Mouse (Mus musculus) CH12.LX (cell line): ENCODE results near the gene Rnf146. TPM values are rescaled to one million over a fixed set of nuclear protein-coding genes. Genes with fewer than 3 reads are reported as not detected.

Experiments used
- DNase-seq: peaks from one replicate; pipeline ENCODE4 v3.0.0-alpha.2; 2013; ENCODE audit errors: extremely low read depth
- H3K27ac ChIP-seq: 2 replicates; pipeline ENCODE4 v1.5.1; 2012; ENCODE audit warnings: low read depth, mild to moderate bottlenecking, control low read depth, moderate library complexity; ENCODE audit not compliant: insufficient read depth
- H3K27me3 ChIP-seq: replicated peaks from 2 replicates; pipeline ENCODE3; 2012; ENCODE audit warnings: inconsistent platforms
- H3K36me3 ChIP-seq, 2 experiments: replicated peaks in 1 of 2; 2 replicates each; pipeline versions ENCODE3 to v1.6.1; 2012; ENCODE audit warnings: inconsistent platforms in 1 of 2, low read length in 1 of 2, mild to moderate bottlenecking in 1 of 2, mixed read lengths in 1 of 2, moderate library complexity in 1 of 2; ENCODE audit not compliant: control insufficient read depth in 1 of 2, insufficient read depth in 1 of 2
- H3K4me1 ChIP-seq, 2 experiments: 2 replicates each; pipeline ENCODE4 v1.6.1; 2012; ENCODE audit warnings: inconsistent platforms in 1 of 2, moderate library complexity in 1 of 2; ENCODE audit not compliant: insufficient read depth in 2 of 2, control insufficient read depth in 1 of 2
- H3K4me2 ChIP-seq: 2 replicates; pipeline ENCODE4 v1.6.1; 2012; ENCODE audit warnings: low read depth, mild to moderate bottlenecking, control low read depth; ENCODE audit not compliant: poor library complexity, insufficient read depth, severe bottlenecking
- H3K4me3 ChIP-seq, 3 experiments: fragments of 150-350 bp in 1 of 3; sonication (generic) in 1 of 3; replicated peaks in 1 of 3; 2 replicates each; pipeline versions ENCODE3 to v1.5.1; 2011 to 2012; ENCODE audit warnings: low read depth in 2 of 3, low read length in 2 of 3, mild to moderate bottlenecking in 2 of 3, moderate library complexity in 2 of 3, control low read depth in 1 of 3, improper control_type of control experiment in 1 of 3, inconsistent platforms in 1 of 3, mixed read lengths in 1 of 3; ENCODE audit not compliant: poor library complexity in 1 of 3
- H3K79me2 ChIP-seq: replicated peaks from 2 replicates; pipeline ENCODE4 v1.6.1; 2012; ENCODE audit warnings: mild to moderate bottlenecking, moderate library complexity; ENCODE audit not compliant: control insufficient read depth, poor library complexity, insufficient read depth, severe bottlenecking; ENCODE audit errors: extremely low read depth
- H3K9ac ChIP-seq: 2 replicates; pipeline ENCODE4 v1.6.1; 2012; ENCODE audit warnings: low read depth, mild to moderate bottlenecking, control low read depth, moderate library complexity; ENCODE audit not compliant: insufficient read depth
- H3K9me3 ChIP-seq: replicated peaks from 2 replicates; pipeline ENCODE3; 2012; ENCODE audit warnings: low read length, inconsistent platforms, mixed read lengths
- BHLHE40 ChIP-seq: IDR thresholded peaks from 2 replicates; pipeline ENCODE4 v1.6.1; 2011; ENCODE audit warnings: mild to moderate bottlenecking, low read depth, low read length, improper control_type of control experiment
- CHD1 ChIP-seq: IDR thresholded peaks from 2 replicates; pipeline ENCODE4 v1.6.1; 2012; ENCODE audit warnings: low read depth, low read length, improper control_type of control experiment, inconsistent platforms
- CHD2 ChIP-seq: IDR thresholded peaks from 2 replicates; pipeline ENCODE4 v1.6.1; 2011; ENCODE audit warnings: low read length, improper control_type of control experiment
- CTCF ChIP-seq, 2 experiments: IDR thresholded peaks in 1 of 2; conservative IDR thresholded peaks in 1 of 2; 2 replicates each; pipeline ENCODE4 v1.5.1; 2011 to 2012; ENCODE audit warnings: low read depth in 2 of 2, low read length in 2 of 2, improper control_type of control experiment in 1 of 2, inconsistent platforms in 1 of 2, mild to moderate bottlenecking in 1 of 2, moderate library complexity in 1 of 2
- E2F4 ChIP-seq: IDR thresholded peaks from 2 replicates; pipeline ENCODE4 v1.6.1; 2011; ENCODE audit warnings: low read depth, low read length, improper control_type of control experiment; ENCODE audit not compliant: insufficient replicate concordance
- ELF1 ChIP-seq: IDR thresholded peaks from 2 replicates; pipeline ENCODE4 v1.6.1; 2014; ENCODE audit warnings: low read depth, mild to moderate bottlenecking, inconsistent platforms, low read length, improper control_type of control experiment
- EP300 ChIP-seq: IDR thresholded peaks from 2 replicates; pipeline ENCODE4 v1.6.1; 2011; ENCODE audit warnings: low read length, improper control_type of control experiment
- ETS1 ChIP-seq: conservative IDR thresholded peaks from 2 replicates; pipeline ENCODE4 v1.6.1; 2012; ENCODE audit warnings: low read depth, mild to moderate bottlenecking, inconsistent platforms, low read length, improper control_type of control experiment, moderate library complexity
- HCFC1 ChIP-seq: IDR thresholded peaks from 2 replicates; pipeline ENCODE4 v1.6.1; 2012; ENCODE audit warnings: low read depth, mild to moderate bottlenecking, inconsistent platforms, low read length, improper control_type of control experiment
- IRF4 ChIP-seq: IDR thresholded peaks from 2 replicates; pipeline ENCODE4 v1.6.1; 2014; ENCODE audit warnings: low read depth, mild to moderate bottlenecking, inconsistent platforms, low read length, improper control_type of control experiment
- KAT2A ChIP-seq: IDR thresholded peaks from 2 replicates; pipeline ENCODE4 v1.6.1; 2012; ENCODE audit warnings: low read length, improper control_type of control experiment, inconsistent platforms; ENCODE audit not compliant: insufficient replicate concordance
- MAFK ChIP-seq: IDR thresholded peaks from 2 replicates; pipeline ENCODE4 v1.6.1; 2011; ENCODE audit warnings: low read length, improper control_type of control experiment; ENCODE audit not compliant: insufficient replicate concordance
- MAX ChIP-seq: IDR thresholded peaks from 2 replicates; pipeline ENCODE4 v1.6.1; 2011; ENCODE audit warnings: low read length, improper control_type of control experiment
- MAZ ChIP-seq: IDR thresholded peaks from 2 replicates; pipeline ENCODE4 v1.6.1; 2012; ENCODE audit warnings: low read depth, mild to moderate bottlenecking, inconsistent platforms, low read length, improper control_type of control experiment, moderate library complexity
- MYC ChIP-seq: IDR thresholded peaks from 2 replicates; pipeline ENCODE4 v1.6.1; 2011; ENCODE audit warnings: low read depth, mild to moderate bottlenecking, improper control_type of control experiment, low read length
- PAX5 ChIP-seq: IDR thresholded peaks from 2 replicates; pipeline ENCODE4 v1.6.1; 2012; ENCODE audit warnings: low read length, inconsistent platforms, mixed read lengths
- POLR2A ChIP-seq: IDR thresholded peaks from 2 replicates; pipeline ENCODE4 v1.6.1; 2011; ENCODE audit warnings: low read depth, mild to moderate bottlenecking, improper control_type of control experiment, low read length
- POLR2AphosphoS2 ChIP-seq: IDR thresholded peaks from 2 replicates; pipeline ENCODE4 v1.6.1; 2011; ENCODE audit warnings: low read depth, low read length, improper control_type of control experiment
- RAD21 ChIP-seq: IDR thresholded peaks from 2 replicates; pipeline ENCODE4 v1.6.1; 2011; ENCODE audit warnings: low read depth, mild to moderate bottlenecking, low read length, improper control_type of control experiment, moderate library complexity
- SMC3 ChIP-seq: IDR thresholded peaks from 2 replicates; pipeline ENCODE4 v1.6.1; 2011; ENCODE audit warnings: low read depth, low read length, improper control_type of control experiment
- TBP ChIP-seq: conservative IDR thresholded peaks from 2 replicates; pipeline ENCODE4 v1.6.1; 2011; ENCODE audit warnings: low read depth, low read length, improper control_type of control experiment
- TCF12 ChIP-seq: IDR thresholded peaks from 2 replicates; pipeline ENCODE4 v1.6.1; 2014; ENCODE audit warnings: low read depth, mild to moderate bottlenecking, inconsistent platforms, low read length, improper control_type of control experiment
- UBTF ChIP-seq: IDR thresholded peaks from 2 replicates; pipeline ENCODE4 v1.6.1; 2012; ENCODE audit warnings: low read depth, mild to moderate bottlenecking, inconsistent platforms, low read length, improper control_type of control experiment, moderate library complexity
- USF1 ChIP-seq: IDR thresholded peaks from 2 replicates; pipeline ENCODE4 v1.6.1; 2014; ENCODE audit warnings: low read depth, mild to moderate bottlenecking, inconsistent platforms, low read length, improper control_type of control experiment
- USF2 ChIP-seq: conservative IDR thresholded peaks from 2 replicates; pipeline ENCODE4 v1.6.1; 2011; ENCODE audit warnings: low read depth, low read length, improper control_type of control experiment
- ZC3H11A ChIP-seq: IDR thresholded peaks from 2 replicates; pipeline ENCODE4 v1.6.1; 2012; ENCODE audit warnings: low read depth, mild to moderate bottlenecking, inconsistent platforms, low read length, improper control_type of control experiment
- ZKSCAN1 ChIP-seq: IDR thresholded peaks from 2 replicates; pipeline ENCODE4 v1.6.1; 2012; ENCODE audit warnings: low read depth, inconsistent platforms, low read length, improper control_type of control experiment, borderline replicate concordance
- ZMIZ1 ChIP-seq: IDR thresholded peaks from 2 replicates; pipeline ENCODE4 v1.6.1; 2012; ENCODE audit warnings: low read depth, mild to moderate bottlenecking, inconsistent platforms, low read length, improper control_type of control experiment
- ZNF384 ChIP-seq: IDR thresholded peaks from 2 replicates; pipeline ENCODE4 v1.6.1; 2012; ENCODE audit warnings: low read depth, low read length, improper control_type of control experiment, inconsistent platforms
- dilution Hi-C: fragments of 300-500 bp; cut with MboI; formaldehyde crosslinking; loops from 2 replicates; pipeline ENCODE4 v1.14.3; 2020; ENCODE audit warnings: low sequenced_read_pairs; ENCODE audit not compliant: extremely low pct_unique_long_range_greater_than_20kb, extremely low pct_ligation_motif_present
- in situ Hi-C: fragments of 300-500 bp; cut with MboI; formaldehyde crosslinking; loops from 3 replicates; pipeline ENCODE4 v1.14.3; 2019; ENCODE audit warnings: low sequenced_read_pairs, low pct_ligation_motif_present, low pct_unique_long_range_greater_than_20kb, mixed read lengths
- polyA plus RNA-seq: library from polyadenylated mRNA; unstranded; fragments of >175 nt; gene quantifications from 2 replicates; pipeline ENCODE4 v1.2.1, GENCODE M21; 2012; ENCODE audit warnings: low read depth; ENCODE audit not compliant: insufficient read length
- total RNA-seq, 2 experiments: library from RNA; depleted of rRNA; stranded (reverse); fragments of 300-350 nt in 1 of 2; fragments of >200 nt in 1 of 2; gene quantifications; 2 replicates each; pipeline ENCODE4 v1.2.3; 2012 to 2014

Rnf146 gene
- total and polyA plus RNA-seq, 3 experiments: 20.8 to 32.1 (median 24.5) TPM

- no peak overlapping the region for H3K9ac ChIP-seq
- no peak for DNase-seq
- TF ChIP-seq MAX (no peak), POLR2A (no peak), CHD1 (no peak), BHLHE40 (no peak), USF2 (no peak), MAFK (no peak), HCFC1 (no peak), TCF12 (no peak), UBTF (no peak), RAD21 (no peak), PAX5 (no peak), MAZ (no peak), SMC3 (no peak), CHD2 (no peak), ZC3H11A (no peak)
- TF ChIP-seq, all 38 proteins: peak for 0
- in situ Hi-C loops (no loop called here), dilution Hi-C loops (no loop called here)
- no peak overlapping the region for H3K27ac ChIP-seq
- no peaks in the 10 kb centered on the region for H3K4me1 ChIP-seq
- H3K9me3 ChIP-seq: no peaks in the 10 kb centered on the region
- no peak overlapping the region for H3K4me2 ChIP-seq
- H3K36me3 ChIP-seq: no peaks in the 10 kb centered on the region
- H3K4me3 ChIP-seq: no peak overlapping the region
- no peaks in the 10 kb centered on the region for H3K27me3 ChIP-seq
- H3K79me2 ChIP-seq: no peaks in the 10 kb centered on the region
Observed at GRCm38 (mm10) chr10:29374065-29374464, 11.8 kb upstream of the Rnf146 start.

- peak; percentile 61 for DNase-seq
- Histone ChIP-seq H3K27ac (peak overlapping the region; percentile 69), H3K4me2 (peak overlapping the region; percentile 94; the same call in 1 of the 2 replicates), H3K9me3 (no peaks in the 10 kb centered on the region), H3K4me3 (peak overlapping the region; percentile 75 to 83 (median 80)), H3K4me1 (peaks cover 6 to 28% of the 10 kb centered on the region in 2 experiments; a peak in 2 of 4 replicates), H3K27me3 (no peaks in the 10 kb centered on the region), H3K9ac (peak overlapping the region; percentile 82), H3K36me3 (peaks cover 0 to 7% of the 10 kb centered on the region in 2 experiments), H3K79me2 (peaks cover 21% of the 10 kb centered on the region)
- in situ Hi-C loops: no loop called here
- dilution Hi-C loops: no loop called here
- TF ChIP-seq ZKSCAN1: no peak
- TF ChIP-seq USF1: peak; percentile 93
- TF ChIP-seq PAX5: no peak
- TF ChIP-seq POLR2A: peak; percentile 98; the same call in 1 of the 2 replicates
- 0 out of 2 replicates have a peak, but pooled peaks have one; percentile 24 for TF ChIP-seq IRF4
- peak; percentile 56 for TF ChIP-seq MAX
- no peak for TF ChIP-seq KAT2A
- TF ChIP-seq HCFC1: no peak
- peak; percentile 85; the same call in 1 of the 2 replicates for TF ChIP-seq ZMIZ1
- no peak for TF ChIP-seq MYC
- TF ChIP-seq UBTF: peak; percentile 84
- no peak for TF ChIP-seq SMC3
- no peak for TF ChIP-seq POLR2AphosphoS2
- no peak; the same call in 1 of the 2 replicates for TF ChIP-seq USF2
- TF ChIP-seq E2F4: no peak
- TF ChIP-seq ZC3H11A: no peak
- TF ChIP-seq ELF1: 0 out of 2 replicates have a peak, but pooled peaks have one; percentile 17
- no peak for TF ChIP-seq RAD21
- TF ChIP-seq TBP: peak; percentile 57; the same call in 1 of the 2 replicates
- TF ChIP-seq MAFK: no peak
- peak; percentile 90 for TF ChIP-seq TCF12
- no peak for TF ChIP-seq CHD2
- no peak for TF ChIP-seq ETS1
- no peak; the same call in 1 of the 2 replicates for TF ChIP-seq ZNF384
- no peak for TF ChIP-seq EP300
- TF ChIP-seq CTCF (conservative IDR thresholded peaks at IDR 0.05 in 1 of 2, IDR thresholded peaks at IDR 0.05 in 1 of 2; ENCODE audit: low read depth in 2 of 2, low read length in 2 of 2): no peak
- peak; percentile 88 for TF ChIP-seq BHLHE40
- 0 out of 2 replicates have a peak, but pooled peaks have one; percentile 19 for TF ChIP-seq CHD1
Observed at GRCm38 (mm10) chr10:29361464-29362196, 612 bp downstream of the Rnf146 start.
